25 mouse cellular contexts compared by ENCODE assay signal in genomic region chr8:12799099-12799498, GRCm38 (mm10). TPM values are rescaled to one million over a fixed set of nuclear protein-coding genes. Genes with fewer than 3 reads are reported as not detected.
DNase-seq lines count a peak whose midpoint lies in the region; ATAC-seq and TF ChIP-seq lines count a peak whose summit lies in the region.
"Had no signal": no experiment of that assay in that cellular context is flagged by ENCODE, and none has a peak within 500 bp of the region (broad histone marks: within the 10 kb centered on the region; RNA-seq: fewer than 3 reads in every experiment).

No protein-coding gene starts in this region.

- no peaks in the 10 kb centered on the region for H3K79me2 ChIP-seq in liver, adult 2 months (ENCODE audit: control insufficient read depth, insufficient read depth, low read length)

- no peak overlapping the region for H3K4me2 ChIP-seq in intestine, embryonic 16.5 days (ENCODE audit: low read depth, low read length)
- H3K4me2 ChIP-seq in intestine, embryonic 15.5 days (replicated peaks): no peak overlapping the region
- no peak overlapping the region for H3K4me2 ChIP-seq in liver, embryonic 11.5 days
- no peak overlapping the region for H3K4me2 ChIP-seq in neural tube, embryonic 15.5 days
- H3K4me2 ChIP-seq: embryonic facial prominence, embryonic 12.5 days; heart, embryonic 13.5 days; limb, embryonic 13.5 days; midbrain, embryonic 15.5 days; neural tube, embryonic 13.5 days had no signal

- no peaks in the 10 kb centered on the region for H3K27me3 ChIP-seq in intestine, embryonic 16.5 days (replicated peaks; ENCODE audit: control insufficient read depth, insufficient read depth, low read length)
- no peaks in the 10 kb centered on the region for H3K27me3 ChIP-seq in intestine, embryonic 15.5 days (replicated peaks)
- H3K27me3 ChIP-seq in liver, adult 2 months (ENCODE audit: control insufficient read depth, insufficient read depth, low read length): no peaks in the 10 kb centered on the region
- H3K27me3 ChIP-seq in liver, embryonic 11.5 days (replicated peaks; ENCODE audit: control insufficient read depth, insufficient read depth, low read length): no peaks in the 10 kb centered on the region
- no peaks in the 10 kb centered on the region for H3K27me3 ChIP-seq in neural tube, embryonic 15.5 days (replicated peaks)
- H3K27me3 ChIP-seq: embryonic facial prominence, embryonic 12.5 days; heart, embryonic 13.5 days; limb, embryonic 13.5 days; midbrain, embryonic 15.5 days; neural tube, embryonic 13.5 days had no signal

- no peak for TF ChIP-seq POLR2A in liver, adult 2 months (IDR thresholded peaks at IDR 0.05; ENCODE audit: extremely low read depth, insufficient read depth, low read length)

- ATAC-seq in intestine, embryonic 16.5 days: peak; percentile 41
- ATAC-seq in intestine, embryonic 15.5 days: no peak
- ATAC-seq in liver, embryonic 11.5 days (replicated peaks; ENCODE audit: low FRiP score): no peak
- no peak for ATAC-seq in neural tube, embryonic 15.5 days (ENCODE audit: low FRiP score)
- ATAC-seq: forebrain, postnatal 0 days; hindbrain, embryonic 16.5 days; midbrain, embryonic 15.5 days had no signal

- H3K4me3 ChIP-seq in intestine, embryonic 16.5 days (ENCODE audit: low read length): no peak overlapping the region
- no peak overlapping the region for H3K4me3 ChIP-seq in intestine, embryonic 15.5 days (replicated peaks)
- H3K4me3 ChIP-seq in liver, adult 2 months (ENCODE audit: insufficient read depth, low read depth, low read length): no peak overlapping the region
- H3K4me3 ChIP-seq in liver, embryonic 11.5 days (ENCODE audit: low read depth, low read length): no peak overlapping the region
- H3K4me3 ChIP-seq in neural tube, embryonic 15.5 days (replicated peaks): no peak overlapping the region
- H3K4me3 ChIP-seq: embryonic facial prominence, embryonic 12.5 days; heart, adult 2 months; heart, embryonic 13.5 days; limb, embryonic 13.5 days; midbrain, embryonic 15.5 days; myocyte; neural tube, embryonic 13.5 days had no signal

- H3K9me3 ChIP-seq in intestine, embryonic 16.5 days (ENCODE audit: control insufficient read depth, low read length): no peaks in the 10 kb centered on the region
- no peaks in the 10 kb centered on the region for H3K9me3 ChIP-seq in intestine, embryonic 15.5 days
- H3K9me3 ChIP-seq in liver, embryonic 11.5 days (ENCODE audit: control insufficient read depth, low read length): no peaks in the 10 kb centered on the region
- H3K9me3 ChIP-seq in neural tube, embryonic 15.5 days (replicated peaks): no peaks in the 10 kb centered on the region
- H3K9me3 ChIP-seq: embryonic facial prominence, embryonic 12.5 days; heart, embryonic 13.5 days; limb, embryonic 13.5 days; midbrain, embryonic 15.5 days; neural tube, embryonic 13.5 days had no signal

- H3K4me1 ChIP-seq in intestine, embryonic 16.5 days (ENCODE audit: control insufficient read depth, insufficient read depth, low read length): peaks cover 35% of the 10 kb centered on the region
- peaks cover 35% of the 10 kb centered on the region for H3K4me1 ChIP-seq in intestine, embryonic 15.5 days (replicated peaks)
- peaks cover 10% of the 10 kb centered on the region for H3K4me1 ChIP-seq in liver, adult 2 months (ENCODE audit: control insufficient read depth, insufficient read depth, low read length)
- H3K4me1 ChIP-seq in liver, embryonic 11.5 days (replicated peaks; ENCODE audit: control insufficient read depth, insufficient read depth, low read length): peaks cover 4% of the 10 kb centered on the region
- peaks cover 33% of the 10 kb centered on the region for H3K4me1 ChIP-seq in neural tube, embryonic 15.5 days

- no peak overlapping the region for H3K9ac ChIP-seq in intestine, embryonic 16.5 days (ENCODE audit: low read depth, low read length)
- no peak overlapping the region for H3K9ac ChIP-seq in intestine, embryonic 15.5 days
- no peak overlapping the region for H3K9ac ChIP-seq in liver, adult 2 months (ENCODE audit: low read depth, low read length)
- no peak overlapping the region for H3K9ac ChIP-seq in liver, embryonic 11.5 days (ENCODE audit: low read depth, low read length)
- H3K9ac ChIP-seq in neural tube, embryonic 15.5 days (replicated peaks): no peak overlapping the region
- H3K9ac ChIP-seq: embryonic facial prominence, embryonic 12.5 days; forebrain, postnatal 0 days; heart, embryonic 13.5 days; limb, embryonic 13.5 days; midbrain, embryonic 15.5 days; neural tube, embryonic 13.5 days had no signal

- DNase-seq in liver, adult 2 months (ENCODE audit: extremely low read depth, low read depth, low spot score): peak; percentile 95
- DNase-seq in liver, embryonic 11.5 days (ENCODE audit: low spot score): no peak
- DNase-seq in adipocyte (ENCODE audit: low spot score): peak; percentile 16
- peak; percentile 44 to 66 for DNase-seq in kidney, postnatal 36 days
- no peak for DNase-seq in urinary bladder, postnatal 10 days (ENCODE audit: low spot score)
- DNase-seq: cerebellum, adult 2 months; cerebellum, postnatal 25 days; forebrain, postnatal 0 days; gastrocnemius, postnatal 36 days; heart, adult 2 months; heart, postnatal 4 days; lung, adult 2 months; right cerebral cortex, adult 18-20 months; right cerebral cortex, postnatal 4 days; thymus, postnatal 25 days had no signal

- peak; percentile 75 for TF ChIP-seq CTCF in liver, adult 2 months (IDR thresholded peaks at IDR 0.05; ENCODE audit: low read depth, low read length)

- no peaks in the 10 kb centered on the region for H3K36me3 ChIP-seq in intestine, embryonic 16.5 days (ENCODE audit: control insufficient read depth, insufficient read depth, low read length)
- H3K36me3 ChIP-seq in intestine, embryonic 15.5 days: no peaks in the 10 kb centered on the region
- H3K36me3 ChIP-seq in liver, adult 2 months (ENCODE audit: control insufficient read depth, insufficient read depth, low read length): no peaks in the 10 kb centered on the region
- no peaks in the 10 kb centered on the region for H3K36me3 ChIP-seq in liver, embryonic 11.5 days (ENCODE audit: control insufficient read depth, insufficient read depth, low read length)
- H3K36me3 ChIP-seq in neural tube, embryonic 15.5 days: no peaks in the 10 kb centered on the region
- H3K36me3 ChIP-seq: embryonic facial prominence, embryonic 12.5 days; heart, embryonic 13.5 days; limb, embryonic 13.5 days; midbrain, embryonic 15.5 days; neural tube, embryonic 13.5 days had no signal

- WGBS in intestine, embryonic 16.5 days: 65% methylated on average over 6 of the region's 6 CpGs
- 65% methylated on average over 6 of the region's 6 CpGs for WGBS in intestine, embryonic 15.5 days
- WGBS in liver, adult 2 months: 21% methylated on average over 6 of the region's 6 CpGs
- WGBS in liver, embryonic 11.5 days: 54% methylated on average over 6 of the region's 6 CpGs
- 71% methylated on average over 6 of the region's 6 CpGs for WGBS in neural tube, embryonic 15.5 days

- H3K27ac ChIP-seq in intestine, embryonic 16.5 days (ENCODE audit: low read length): no peak overlapping the region
- H3K27ac ChIP-seq in intestine, embryonic 15.5 days: no peak overlapping the region
- no peak overlapping the region for H3K27ac ChIP-seq in liver, adult 2 months (replicated peaks; ENCODE audit: insufficient read depth, low read depth, low read length)
- no peak overlapping the region for H3K27ac ChIP-seq in liver, embryonic 11.5 days (ENCODE audit: low read depth, low read length)
- H3K27ac ChIP-seq in neural tube, embryonic 15.5 days (replicated peaks): no peak overlapping the region
- H3K27ac ChIP-seq: embryonic facial prominence, embryonic 12.5 days; limb, embryonic 13.5 days; midbrain, embryonic 15.5 days; neural tube, embryonic 13.5 days had no signal

RNA-seq across cellular contexts. Expression of gene Atp11a, which starts 42.3 kb away (rescaled TPM):
- polyA plus RNA-seq in intestine, embryonic 16.5 days (2015; fragmentation: Nextera tagmentation; extraction: Ambion mirVana): 9.0 and 11.2 TPM in 2 replicates
- polyA plus RNA-seq in intestine, embryonic 15.5 days (2015; fragmentation: Nextera tagmentation; extraction: Ambion mirVana): 15.9 and 18.6 TPM in 2 replicates
- total RNA-seq in liver, adult 2 months (2014; rRNA removed): 4.8 and 6.8 TPM in 2 replicates
- 6.6 and 6.9 TPM in 2 replicates for polyA plus RNA-seq in liver, adult 2 months (2012; rRNA removed)
- polyA plus RNA-seq in liver, embryonic 11.5 days (2014; fragmentation: Nextera tagmentation; extraction: Ambion mirVana): 5.4 and 7.0 TPM in 2 replicates
- 12.0 and 13.4 TPM in 2 replicates for polyA plus RNA-seq in neural tube, embryonic 15.5 days (2015; fragmentation: Nextera tagmentation; extraction: Ambion mirVana)

Comparison
In these comparisons a context has a peak if more than half of its experiments do, and no peak if none do; other contexts are left out.
1. DNase-seq: peak in liver, adult 2 months (single experiment), adipocyte (single experiment) and kidney, postnatal 36 days (2 of 2); none in liver, embryonic 11.5 days (single experiment) and urinary bladder, postnatal 10 days (single experiment).